ENCODE assay signal across 17 mouse cellular contexts in genomic region chr3:105040002-105040401, GRCm38 (mm10). TPM values are rescaled to one million over a fixed set of nuclear protein-coding genes. Genes with fewer than 3 reads are reported as not detected.
DNase-seq lines count a peak whose midpoint lies in the region; TF ChIP-seq lines count a peak whose summit lies in the region.
"Had no signal": no experiment of that assay in that cellular context is flagged by ENCODE, and none has a peak within 500 bp of the region (broad histone marks: within the 10 kb centered on the region; RNA-seq: fewer than 3 reads in every experiment).

No protein-coding gene starts in this region.

- no peak for DNase-seq in heart, adult 2 months
- no peak for DNase-seq in heart, adult 11 months
- DNase-seq in layer of hippocampus, adult 2 months (ENCODE audit: low spot score in 2 of 2) = no peak
- no peak for DNase-seq in layer of hippocampus, adult 9-10 months (ENCODE audit: low spot score)
- DNase-seq in mesoderm, embryonic 11.5 days (ENCODE audit: low read depth, low spot score) = peak; percentile 54
- DNase-seq in gastrocnemius, postnatal 36 days = no peak
- DNase-seq: adrenal gland, adult 8-10 months; kidney, adult 9 months; layer of hippocampus, adult 9-11 months; liver, postnatal 0 days; midbrain, embryonic 14.5 days had no signal

- peaks cover 31% of the 10 kb centered on the region for H3K36me3 ChIP-seq in heart, adult 2 months (ENCODE audit: control insufficient read depth, insufficient read depth, low read length)

- TF ChIP-seq CTCF in heart, adult 2 months (IDR thresholded peaks at IDR 0.05) = no peak
- TF ChIP-seq CTCF in layer of hippocampus, adult 2 months (conservative IDR thresholded peaks at IDR 0.05) = no peak

- intact Hi-C loops in heart, adult 2 months (cut with DNase I) = no loop called here
- intact Hi-C loops in gastrocnemius, postnatal 36 days (cut with DNase I) = no loop called here

- no peak overlapping the region for H3K4me3 ChIP-seq in heart, adult 2 months
- no peak overlapping the region; the same call in 1 of the 2 replicates for H3K4me3 ChIP-seq in layer of hippocampus, adult 2 months
- H3K4me3 ChIP-seq in brown adipose tissue, adult 24 weeks (ENCODE audit: insufficient read depth, low read depth, low read length) = no peak overlapping the region
- H3K4me3 ChIP-seq: limb, embryonic 12.5 days had no signal

- H3K27me3 ChIP-seq in heart, adult 2 months (ENCODE audit: control insufficient read depth, insufficient read depth, low read length) = no peaks in the 10 kb centered on the region
- H3K27me3 ChIP-seq: CH12.LX; limb, embryonic 12.5 days had no signal

- WGBS in heart, adult 2 months = 42% methylated on average over 8 of the region's 8 CpGs

- H3K79me2 ChIP-seq in heart, adult 2 months (replicated peaks; ENCODE audit: control insufficient read depth, insufficient read depth, low read length) = peaks cover 2% of the 10 kb centered on the region; the same call in 1 of the 2 replicates

- peaks cover 37% of the 10 kb centered on the region for H3K4me1 ChIP-seq in heart, adult 2 months (ENCODE audit: control insufficient read depth, insufficient read depth, low read length)
- H3K4me1 ChIP-seq in brown adipose tissue, adult 24 weeks (ENCODE audit: control insufficient read depth, insufficient read depth, insufficient read length, low read length) = peaks cover 53% of the 10 kb centered on the region

- H3K9ac ChIP-seq in heart, adult 2 months (ENCODE audit: low read depth, low read length) = no peak overlapping the region; the same call in 1 of the 2 replicates
- H3K9ac ChIP-seq: limb, embryonic 12.5 days; liver, postnatal 0 days had no signal

- peak overlapping the region; percentile 34 for H3K27ac ChIP-seq in heart, adult 2 months
- H3K27ac ChIP-seq in layer of hippocampus, adult 2 months = peak overlapping the region; percentile 58; the same call in 1 of the 2 replicates
- H3K27ac ChIP-seq in brown adipose tissue, adult 24 weeks (replicated peaks; ENCODE audit: low read depth, low read length) = peak overlapping the region; percentile 58
- H3K27ac ChIP-seq: limb, embryonic 12.5 days had no signal

- TF ChIP-seq EP300 in heart, adult 2 months (IDR thresholded peaks at IDR 0.05; ENCODE audit: insufficient read depth, low read depth, low read length) = no peak

- TF ChIP-seq POLR2A in heart, adult 2 months (IDR thresholded peaks at IDR 0.05; ENCODE audit: insufficient read depth, low read depth, low read length) = no peak

RNA-seq across cellular contexts. Expression of gene Cttnbp2nl, which starts 12.9 kb away (rescaled TPM):
- total RNA-seq in heart, adult 2 months (2021) = 10 to 100 TPM; 15.3 to 20.9 TPM
- 3.9 and 4.1 TPM in 2 replicates for polyA plus RNA-seq in heart, adult 2 months (2012; rRNA removed)
- 10 to 100 TPM; 21.1 to 25.4 TPM for total RNA-seq in layer of hippocampus, adult 2 months (2021)
- polyA plus RNA-seq in brown adipose tissue, adult 24 weeks (2012; ENCODE audit: insufficient read depth, insufficient read length, missing spikeins) = 6.3 and 10.6 TPM in 2 replicates
- 1 to 10 TPM; 4.1 to 4.4 TPM for total RNA-seq in gastrocnemius, postnatal 36 days (2021)

RNA-seq across cellular contexts. Expression of gene 4930564D02Rik, which starts 26.6 kb away (rescaled TPM):
- not detected for total RNA-seq in heart, adult 2 months (2021)
- polyA plus RNA-seq in heart, adult 2 months (2012; rRNA removed) = not detected in 2 replicates
- total RNA-seq in layer of hippocampus, adult 2 months (2021) = not detected
- polyA plus RNA-seq in brown adipose tissue, adult 24 weeks (2012; ENCODE audit: insufficient read depth, insufficient read length, missing spikeins) = not detected in 2 replicates
- not detected for total RNA-seq in gastrocnemius, postnatal 36 days (2021)
- total RNA-seq: adrenal gland, adult 8-10 months; CH12.LX; heart, postnatal 36 days had no signal
- polyA plus RNA-seq: limb, embryonic 12.5 days; liver, postnatal 0 days; midbrain, embryonic 14.5 days; small intestine, adult 2 months; urinary bladder, adult 2 months had no signal
